Mouse (Mus musculus): Measurements from ENCODE around the gene Ifit3b.
"Not testable (repeated sequence)": the region's sequence is repeated elsewhere in the genome, so short reads cannot be mapped to it uniquely, and the experiment has no call there.

Ifit3b gene

DNA sequence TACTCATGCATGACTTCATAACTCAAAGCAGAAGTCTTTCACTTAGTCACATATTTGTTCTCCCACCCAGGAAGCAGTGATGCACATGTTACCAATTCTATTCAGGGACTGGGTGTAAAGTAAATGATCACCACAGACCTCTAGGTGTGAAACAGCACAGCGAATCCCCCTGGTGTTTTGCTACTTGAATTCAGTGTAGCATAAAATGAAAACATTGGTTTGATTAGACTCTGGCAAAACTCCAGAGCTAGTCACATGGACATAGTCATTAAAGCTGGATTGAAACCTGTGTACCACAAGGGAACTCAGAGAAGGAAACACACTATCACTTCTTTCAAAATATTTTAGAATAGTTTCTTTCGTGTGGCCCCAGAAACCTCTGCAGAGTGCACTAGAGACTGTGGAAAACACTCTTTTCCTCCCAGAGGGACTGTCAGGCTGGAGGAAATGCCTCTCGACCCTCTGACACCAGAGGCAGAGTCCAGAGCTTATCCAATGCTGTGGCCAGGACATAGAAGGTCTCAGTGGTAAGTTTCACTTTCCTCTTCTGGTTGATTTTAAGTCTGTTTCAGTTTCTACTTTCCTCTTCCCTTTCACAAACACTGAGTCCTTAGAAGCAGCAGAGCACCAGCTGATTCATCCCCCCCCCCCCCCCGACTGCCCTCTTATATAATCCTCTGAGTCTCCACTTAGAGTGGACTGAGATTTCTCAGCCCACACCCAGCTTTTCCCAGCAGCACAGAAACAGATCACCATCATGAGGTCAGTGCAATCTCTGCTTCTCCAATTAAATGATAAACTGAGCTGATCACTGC lies at the start of gene Ifit3b:
Gene Ifit3b, plus strand, starts transcription at position 734 of the 815 bp plus-strand sequence.
- DNase-seq (ENCODE audit: low spot score in 2 of 2), result not testable (repeated sequence)

DNA sequence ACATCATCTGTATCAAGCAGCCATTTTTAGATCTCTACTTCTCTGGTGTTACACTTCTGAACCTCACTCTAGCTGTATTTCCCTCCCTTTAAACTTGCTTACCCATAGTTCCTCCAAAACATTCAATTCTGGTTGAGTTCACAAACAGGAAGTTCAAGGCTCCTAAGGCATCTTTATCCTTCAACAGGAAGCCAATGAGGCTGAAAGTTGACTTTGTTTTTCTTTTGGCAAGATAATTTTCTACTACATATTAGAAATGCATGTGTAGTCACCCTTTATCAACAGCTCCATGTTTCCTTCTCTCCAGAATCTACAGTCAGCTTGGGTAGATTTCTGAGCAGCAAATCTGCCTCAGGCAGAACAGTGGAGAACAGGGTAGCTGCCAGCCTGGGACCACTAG lies 45.2 kb upstream of the Ifit3b start:
- no peak for DNase-seq (ENCODE audit: low spot score in 2 of 2)

- DNase-seq (ENCODE audit: low spot score in 2 of 2), result no peak
Measured at GRCm38 (mm10) chr19:34566178-34566784, 41.5 kb upstream of the Ifit3b start.

- DNase-seq (ENCODE audit: low spot score in 2 of 2), result no peak
Measured at GRCm38 (mm10) chr19:34568988-34569895, 38.5 kb upstream of the Ifit3b start.

DNA sequence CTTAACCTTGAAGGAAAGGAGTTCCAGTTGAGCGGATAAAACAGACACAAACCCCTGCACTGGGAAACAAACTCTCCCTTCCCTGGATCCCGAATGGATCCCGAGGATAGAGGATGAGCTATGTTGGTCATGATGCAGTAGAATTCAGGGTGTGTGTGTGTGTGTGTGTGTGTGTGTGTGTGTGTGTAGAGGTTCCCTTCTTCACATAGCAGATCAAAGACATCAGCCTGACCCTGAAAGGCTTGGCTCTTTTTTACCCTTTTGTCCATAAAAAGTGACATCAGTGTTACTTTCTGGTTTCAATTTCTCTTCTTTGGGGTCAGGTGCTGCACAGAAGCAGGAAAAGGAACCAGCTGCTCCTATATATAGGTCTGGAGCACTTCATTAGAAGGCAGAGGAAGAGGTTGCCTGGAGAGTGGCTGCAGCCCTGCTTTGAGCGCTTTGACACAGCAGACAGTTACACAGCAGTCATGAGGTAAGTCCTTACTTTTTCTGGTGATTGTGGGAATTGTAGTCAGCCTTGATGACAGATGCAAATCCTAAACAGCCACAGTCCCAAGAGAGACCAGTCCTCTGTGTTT lies 37.8 kb upstream of the Ifit3b start:
- DNase-seq (ENCODE audit: low spot score in 2 of 2), result no peak

DNA sequence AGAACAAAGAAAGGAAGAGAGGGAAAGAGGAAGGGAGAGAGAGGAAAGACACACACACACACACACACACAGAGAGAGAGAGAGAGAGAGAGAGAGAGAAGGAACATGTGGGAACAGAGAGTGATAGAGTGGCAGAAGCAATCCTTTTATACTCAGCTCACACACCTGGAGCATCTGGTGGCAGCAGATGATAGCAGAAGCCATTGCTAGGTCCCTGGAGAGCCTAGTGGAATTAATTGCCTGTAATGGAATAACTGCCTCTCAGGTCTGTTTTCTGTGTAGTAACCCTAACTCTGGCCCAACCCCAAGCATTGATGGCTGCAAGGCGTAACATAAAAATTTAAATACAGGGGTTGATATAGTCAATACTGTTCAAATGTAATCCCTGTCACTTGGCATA lies 36.7 kb upstream of the Ifit3b start:
- no peak for DNase-seq (ENCODE audit: low spot score in 2 of 2)

GRCm38 (mm10) chr19:34573650-34574049 lies 34.1 kb upstream of the Ifit3b start:
- DNase-seq (ENCODE audit: low spot score in 2 of 2), result no peak

- DNase-seq (ENCODE audit: low spot score in 2 of 2), result no peak
Measured at GRCm38 (mm10) chr19:34577121-34577520, 30.6 kb upstream of the Ifit3b start.

GRCm38 (mm10) chr19:34582696-34583095 lies 25.1 kb upstream of the Ifit3b start:
- not testable (repeated sequence) for DNase-seq (ENCODE audit: low spot score in 2 of 2)

GRCm38 (mm10) chr19:34583126-34583766 lies 24.5 kb upstream of the Ifit3b start, which contains the start of gene Ifit3:
Gene Ifit3 (plus strand): TSS chr19:34583531.
- not testable (repeated sequence) for DNase-seq (ENCODE audit: low spot score in 2 of 2)

DNA sequence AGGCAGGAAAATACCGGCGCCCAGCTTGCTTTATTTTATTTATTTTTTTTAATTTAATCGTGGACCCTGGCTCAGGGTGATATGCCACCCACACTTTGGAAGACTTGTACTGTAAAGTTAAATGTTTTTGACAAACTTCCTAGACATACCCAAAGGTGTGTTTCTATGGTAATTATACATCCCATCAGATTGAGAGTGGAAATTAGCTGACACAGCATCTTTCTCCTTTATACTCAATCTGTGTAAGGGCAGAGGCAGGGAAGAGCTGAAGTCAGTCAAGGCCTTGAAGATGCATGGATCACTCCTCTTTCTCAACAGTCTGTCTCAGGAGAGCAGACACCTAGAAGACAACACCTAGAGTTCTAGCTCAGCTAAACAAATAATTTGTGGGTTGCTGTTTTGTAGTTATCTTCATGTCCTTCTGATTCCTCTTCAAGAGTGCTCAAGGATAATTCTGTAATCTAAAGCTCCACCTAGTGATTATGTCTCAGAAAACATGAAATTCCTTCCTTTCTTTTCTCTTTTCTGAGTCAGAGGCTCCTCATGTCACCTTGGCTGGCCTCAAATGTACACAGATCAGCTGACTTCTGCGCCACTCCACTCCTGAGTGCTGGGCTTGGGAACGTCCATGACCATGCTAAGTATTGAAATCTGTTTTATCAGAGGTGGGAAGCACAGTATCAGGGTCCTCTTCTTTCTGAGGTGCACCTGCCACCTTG lies 21.9 kb upstream of the Ifit3b start:
- not testable (repeated sequence) for DNase-seq (ENCODE audit: low spot score in 2 of 2)

GRCm38 (mm10) chr19:34587898-34588692 lies 19.7 kb upstream of the Ifit3b start:
- DNase-seq (ENCODE audit: low spot score in 2 of 2), result not testable (repeated sequence)

DNA sequence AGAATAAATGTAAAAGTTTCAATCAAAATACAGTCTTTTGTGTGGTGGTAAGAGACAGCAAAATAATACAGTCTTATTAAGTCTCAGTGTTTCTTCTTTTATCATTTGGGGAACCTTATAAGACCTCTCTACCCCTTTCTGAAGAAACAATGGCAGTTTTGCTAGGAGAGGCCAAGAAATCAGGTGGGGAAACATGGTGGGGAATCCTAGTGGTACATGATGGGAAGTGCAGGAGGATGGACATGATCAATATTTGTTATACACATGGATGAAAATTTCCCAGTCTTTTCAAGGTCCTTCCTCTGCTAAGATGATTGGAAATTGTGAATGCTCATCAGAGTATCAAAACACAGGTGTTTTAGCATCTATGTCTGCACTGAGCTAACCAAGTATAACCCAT lies 18.8 kb upstream of the Ifit3b start:
- DNase-seq (ENCODE audit: low spot score in 2 of 2), result no peak

GRCm38 (mm10) chr19:34593456-34593855 lies 14.3 kb upstream of the Ifit3b start:
- no peak for DNase-seq (ENCODE audit: low spot score in 2 of 2)

- not testable (repeated sequence) for DNase-seq (ENCODE audit: low spot score in 2 of 2)
Measured at GRCm38 (mm10) chr19:34594523-34594922, 13.2 kb upstream of the Ifit3b start.

DNA sequence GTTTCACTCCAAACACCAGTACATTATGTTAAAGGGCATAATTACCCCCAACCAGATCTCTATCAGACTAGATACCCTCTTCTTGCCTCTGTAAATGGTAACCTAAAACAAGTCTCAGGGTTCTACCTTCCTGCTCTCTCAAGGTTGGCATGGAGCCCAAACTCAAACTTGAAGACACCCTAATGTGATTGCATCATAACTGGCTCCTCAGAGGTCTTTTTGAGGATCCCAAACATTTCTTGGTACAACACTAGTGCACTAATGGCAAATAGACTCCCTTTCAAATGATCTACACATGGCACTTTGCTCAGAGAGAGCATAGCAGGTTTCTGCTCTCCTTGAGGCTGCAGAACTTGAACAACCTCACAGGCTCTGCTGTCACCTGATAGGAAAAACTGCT lies 11.0 kb upstream of the Ifit3b start:
- no peak for DNase-seq (ENCODE audit: low spot score in 2 of 2)

DNA sequence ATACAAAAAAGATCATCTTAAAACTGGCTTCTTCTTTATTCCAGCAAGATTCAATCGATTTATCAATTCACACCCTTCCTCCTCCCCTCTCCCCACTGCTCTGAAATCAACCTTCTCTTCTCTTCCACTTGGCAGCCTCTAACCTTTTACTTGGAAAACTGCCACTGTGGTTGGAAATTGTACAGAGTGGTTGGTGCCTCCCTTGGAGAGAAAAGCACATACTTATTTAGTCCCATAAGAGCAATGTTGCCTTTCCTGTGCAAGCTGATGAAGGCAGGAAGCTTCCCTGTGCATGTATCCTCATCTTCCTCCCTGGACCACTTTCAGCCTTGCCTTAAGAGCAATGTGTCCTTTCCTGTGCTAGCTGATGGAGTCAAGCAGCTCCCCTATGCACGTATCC lies 9.4 kb upstream of the Ifit3b start:
- no peak for DNase-seq (ENCODE audit: low spot score in 2 of 2)

DNA sequence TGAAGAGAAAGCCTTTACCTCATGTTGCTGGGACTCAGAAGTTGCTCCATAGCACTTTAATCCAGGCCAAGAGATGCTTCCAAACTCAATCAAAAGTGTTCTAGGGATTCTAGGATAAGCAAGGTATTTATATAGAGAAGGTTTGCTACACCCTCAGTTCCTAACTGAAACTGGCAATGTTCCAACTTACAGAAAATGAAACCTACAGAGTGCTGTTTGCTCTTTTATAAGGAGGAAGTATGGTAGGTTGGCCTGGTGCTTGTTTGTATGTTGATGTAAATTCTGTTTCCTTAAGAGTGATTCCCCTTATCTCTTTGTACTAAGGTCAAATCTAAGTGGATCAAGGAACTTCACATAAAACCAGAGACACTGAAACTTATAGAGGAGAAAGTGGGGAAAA lies 8.5 kb upstream of the Ifit3b start:
- not testable (repeated sequence) for DNase-seq (ENCODE audit: low spot score in 2 of 2)

DNA sequence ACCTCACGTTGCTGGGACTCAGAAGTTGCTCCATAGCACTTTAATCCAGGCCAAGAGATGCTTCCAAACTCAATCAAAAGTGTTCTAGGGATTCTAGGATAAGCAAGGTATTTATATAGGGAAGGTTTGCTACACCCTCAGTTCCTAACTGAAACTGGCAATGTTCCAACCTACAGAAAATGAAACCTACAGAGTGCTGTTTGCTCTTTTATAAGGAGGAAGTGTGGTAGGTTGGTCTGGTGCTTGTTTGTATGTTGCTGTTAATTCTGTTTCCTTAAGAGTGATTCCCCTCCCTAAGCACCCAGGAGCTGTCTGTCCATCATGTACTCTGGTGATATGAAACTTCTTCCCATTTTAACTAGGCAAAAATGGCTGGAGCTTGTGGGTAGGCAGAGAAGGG lies 5.9 kb upstream of the Ifit3b start, which contains the start of gene Ifit1bl1:
Gene Ifit1bl1, minus strand, starts transcription at position 69 of the 400 bp plus-strand sequence.
- DNase-seq (ENCODE audit: low spot score in 2 of 2), result not testable (repeated sequence)

GRCm38 (mm10) chr19:34605472-34605871 lies 2.3 kb upstream of the Ifit3b start:
- no peak for DNase-seq (ENCODE audit: low spot score in 2 of 2)

Measured in right cerebral cortex, postnatal 36 days (tissue).